Mouse (Mus musculus): ENCODE measurements around the gene Vps13d.

- TF ChIP-seq CTCF (IDR thresholded peaks at IDR 0.05; ENCODE audit: low read depth) (no peak), EP300 (IDR thresholded peaks at IDR 0.05; ENCODE audit: low read depth) (no peak)
These were observed 229.6 kb downstream of the Vps13d start for GRCm38 (mm10) chr4:144965255-144965654.
